Mouse (Mus musculus): ENCODE measurements around the gene Tomt.
A peak's percentile ranks its signal among the peaks of the same experiment; 100 is the strongest.
"Not testable (repeated sequence)": the region's sequence is repeated elsewhere in the genome, so short reads cannot be mapped to it uniquely, and the experiment has no call there.

The Tomt gene

GRCm38 (mm10) chr7:101906287-101906681 is at the start of gene Tomt:
Gene Tomt, minus strand, starts transcription at chr7:101906359.
- DNase-seq (ENCODE audit: low read depth) = no peak

GRCm38 (mm10) chr7:101955862-101956261 is 49.7 kb upstream of the Tomt start:
- DNase-seq (ENCODE audit: low read depth) = no peak

GRCm38 (mm10) chr7:101955276-101955675 is 49.1 kb upstream of the Tomt start:
- DNase-seq (ENCODE audit: low read depth) = no peak

GRCm38 (mm10) chr7:101954163-101954562 is 48.0 kb upstream of the Tomt start:
- DNase-seq (ENCODE audit: low read depth) = no peak

DNA sequence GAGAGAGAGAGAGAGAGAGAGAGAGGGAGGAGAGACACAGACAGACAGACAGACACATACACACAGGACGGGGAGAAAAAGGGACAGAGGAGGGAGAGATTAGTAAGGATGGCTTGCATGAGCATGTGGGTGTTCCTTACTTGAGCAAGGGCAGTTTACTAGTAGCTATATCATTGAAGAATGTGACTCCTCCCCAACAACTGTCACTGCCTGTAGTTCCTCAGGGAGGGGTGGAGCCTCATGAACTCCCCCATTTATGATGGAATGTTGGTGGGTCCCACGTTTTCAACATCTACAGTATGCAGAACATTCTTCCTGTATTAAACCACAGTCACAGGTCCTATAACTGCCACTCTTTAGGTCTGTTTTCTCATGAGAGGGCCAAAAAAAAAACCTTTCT is 45.9 kb upstream of the Tomt start:
- DNase-seq (ENCODE audit: low read depth) = no peak

GRCm38 (mm10) chr7:101951648-101952047 is 45.5 kb upstream of the Tomt start:
- no peak for DNase-seq (ENCODE audit: low read depth)

- DNase-seq (ENCODE audit: low read depth) = not testable (repeated sequence)
Measured at GRCm38 (mm10) chr7:101949008-101949407, 42.8 kb upstream of the Tomt start.

GRCm38 (mm10) chr7:101939758-101940157 is 33.6 kb upstream of the Tomt start:
- DNase-seq (ENCODE audit: low read depth) = no peak

DNA sequence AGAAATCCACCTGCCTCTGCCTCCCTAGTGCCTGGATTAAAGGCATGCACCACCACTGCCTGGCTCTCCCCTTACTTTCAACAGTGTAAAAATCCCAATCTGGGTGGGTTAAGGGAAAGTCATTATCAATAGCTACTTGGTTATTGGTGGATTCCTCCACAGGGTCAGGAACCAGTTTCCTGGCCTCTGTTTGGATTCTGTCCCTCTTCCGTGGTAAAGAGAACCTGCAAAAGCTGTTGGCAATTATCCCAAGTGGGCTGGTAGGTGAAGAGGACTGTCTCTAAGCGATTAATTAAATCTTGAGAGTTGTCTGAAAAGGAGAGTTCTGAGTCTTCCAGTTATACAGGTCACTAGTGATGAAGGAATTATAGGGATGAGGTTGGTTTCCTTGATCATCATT is 32.2 kb upstream of the Tomt start:
- no peak for DNase-seq (ENCODE audit: low read depth)

DNA sequence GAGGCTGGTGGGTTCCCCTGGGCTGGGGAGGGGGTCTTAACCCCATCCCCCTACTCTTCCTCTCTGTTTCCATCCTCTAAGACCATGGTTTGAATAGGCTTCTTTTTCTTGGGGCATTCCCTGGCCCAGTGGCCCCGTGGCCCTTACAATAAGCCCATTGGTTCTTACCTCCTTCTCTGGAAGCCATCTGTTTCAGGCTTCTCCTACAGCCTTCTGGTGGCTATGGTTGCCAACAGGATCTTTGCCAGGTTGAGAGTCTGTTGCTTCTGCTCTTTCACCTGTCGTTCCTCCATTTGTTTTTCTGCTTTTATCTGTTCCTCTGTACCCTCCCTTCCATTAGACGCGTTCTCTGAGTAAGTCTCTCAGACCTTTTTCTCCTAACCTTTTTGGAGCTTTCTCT is 31.4 kb upstream of the Tomt start:
- no peak for DNase-seq (ENCODE audit: low read depth)

- DNase-seq (ENCODE audit: low read depth) = no peak
Measured at GRCm38 (mm10) chr7:101936996-101937395, 30.8 kb upstream of the Tomt start.

DNA sequence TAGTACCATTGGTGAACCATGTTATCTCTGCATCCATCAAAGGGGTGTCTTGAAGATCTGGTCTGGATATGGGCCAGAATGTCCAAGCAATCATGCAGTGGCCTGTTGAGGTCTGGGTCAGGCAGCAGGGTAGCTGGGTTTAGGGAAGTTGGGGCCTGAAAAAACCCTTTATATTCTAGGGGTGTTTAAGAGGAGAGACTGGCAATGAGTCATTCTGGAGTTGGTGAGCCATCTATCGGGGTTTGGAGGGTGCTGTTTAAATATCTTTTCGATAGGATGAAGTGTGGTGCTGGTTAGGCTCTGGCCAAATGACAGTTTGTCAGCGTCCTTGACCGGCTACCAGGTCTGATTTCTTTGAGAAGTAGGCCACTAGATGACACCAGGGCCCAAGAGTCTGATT is 29.8 kb upstream of the Tomt start:
- DNase-seq (ENCODE audit: low read depth) = no peak

GRCm38 (mm10) chr7:101933751-101934240 is 27.6 kb upstream of the Tomt start, which contains the start of the genes Lrrc51 and Numa1:
Gene Lrrc51, minus strand, starts transcription at chr7:101933895.
Gene Numa1, plus strand, starts transcription at chr7:101934111.
- peak; percentile 94 for DNase-seq (ENCODE audit: low read depth)

- DNase-seq (ENCODE audit: low read depth) = no peak
Measured at GRCm38 (mm10) chr7:101933300-101933699, 27.1 kb upstream of the Tomt start.

DNA sequence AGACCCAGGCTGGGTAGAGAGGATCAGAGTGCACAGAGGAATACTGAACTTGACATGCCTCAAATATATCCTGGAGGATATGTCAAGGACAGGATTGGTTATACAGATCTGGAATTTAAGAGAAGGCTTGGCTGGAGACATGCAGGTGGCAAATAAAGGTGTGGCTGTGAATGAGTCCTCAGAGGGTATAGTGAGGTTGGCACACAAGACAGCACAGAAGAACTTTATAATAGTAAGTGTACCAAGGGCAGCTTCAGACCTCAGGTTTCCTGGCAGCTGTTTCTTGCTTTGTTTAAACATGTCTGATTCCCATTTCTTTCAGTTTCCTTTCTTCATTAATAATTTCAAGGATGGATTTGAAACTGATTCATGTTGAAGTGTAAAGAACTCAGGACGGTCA is 26.4 kb upstream of the Tomt start:
- no peak for DNase-seq (ENCODE audit: low read depth)

GRCm38 (mm10) chr7:101928093-101928492 is 21.9 kb upstream of the Tomt start:
- no peak for DNase-seq (ENCODE audit: low read depth)

DNA sequence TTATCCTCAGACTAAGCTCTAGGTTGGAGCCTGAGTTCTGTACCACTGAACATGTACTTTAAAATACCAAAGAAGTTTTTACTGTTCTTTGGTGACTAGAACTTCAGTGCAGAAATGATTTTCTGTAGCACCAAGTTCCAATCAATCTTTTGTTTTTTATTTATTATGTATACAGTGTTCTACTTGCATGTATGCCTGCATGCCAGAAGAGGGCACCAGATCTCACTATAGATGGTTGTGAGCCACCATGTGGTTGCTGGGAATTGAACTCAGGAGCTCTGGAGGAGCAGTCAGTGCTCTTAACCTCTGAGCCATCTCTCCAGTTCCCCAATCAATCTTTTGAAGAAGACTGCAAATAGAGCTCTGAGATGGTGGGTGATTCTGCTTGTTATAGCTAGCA is 19.7 kb upstream of the Tomt start:
- DNase-seq (ENCODE audit: low read depth) = not testable (repeated sequence)

GRCm38 (mm10) chr7:101918071-101918470 is 11.9 kb upstream of the Tomt start:
- peak; percentile 58 for DNase-seq (ENCODE audit: low read depth)

DNA sequence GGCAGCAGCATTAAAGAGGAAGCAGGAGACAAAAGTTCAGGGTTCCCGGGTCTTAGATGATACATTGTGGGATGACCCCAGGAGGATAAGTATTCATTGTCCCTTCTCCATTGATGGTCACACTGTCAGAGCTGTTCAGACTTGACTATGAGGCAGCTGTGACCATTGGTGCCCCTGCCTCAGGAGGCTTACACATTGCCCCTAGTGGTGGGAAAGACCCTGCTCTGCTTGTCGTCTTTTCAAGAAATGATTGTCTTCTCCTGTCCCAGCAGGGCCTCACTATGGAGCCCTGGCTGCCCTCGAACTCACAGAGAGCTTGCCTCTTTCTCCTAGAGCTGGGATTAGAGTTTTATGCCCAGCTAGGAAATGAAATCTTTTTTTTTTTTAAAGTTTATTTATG is 5.8 kb upstream of the Tomt start:
- no peak for DNase-seq (ENCODE audit: low read depth)

DNA sequence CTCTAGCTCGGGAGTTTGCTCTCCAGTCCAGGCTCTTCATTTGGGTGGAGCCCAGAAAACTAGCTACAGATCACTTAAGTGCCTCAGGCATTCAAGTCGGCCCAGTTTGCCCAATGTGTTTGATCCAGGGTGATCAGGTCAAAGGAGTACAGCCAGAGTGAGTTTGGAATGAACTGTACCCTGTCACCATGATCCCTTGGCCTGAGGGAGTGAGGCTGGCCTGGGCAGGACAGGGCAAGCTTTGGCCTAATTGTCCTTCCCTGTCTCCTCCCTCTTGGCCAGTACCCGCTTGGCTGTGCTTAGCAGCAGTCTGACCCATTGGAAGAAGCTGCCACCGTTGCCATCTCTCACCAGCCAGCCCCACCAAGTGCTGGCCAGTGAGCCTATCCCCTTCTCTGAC is 4.0 kb upstream of the Tomt start:
- DNase-seq (ENCODE audit: low read depth) = no peak

GRCm38 (mm10) chr7:101908367-101908766 is 2.2 kb upstream of the Tomt start:
- no peak for DNase-seq (ENCODE audit: low read depth)

DNA sequence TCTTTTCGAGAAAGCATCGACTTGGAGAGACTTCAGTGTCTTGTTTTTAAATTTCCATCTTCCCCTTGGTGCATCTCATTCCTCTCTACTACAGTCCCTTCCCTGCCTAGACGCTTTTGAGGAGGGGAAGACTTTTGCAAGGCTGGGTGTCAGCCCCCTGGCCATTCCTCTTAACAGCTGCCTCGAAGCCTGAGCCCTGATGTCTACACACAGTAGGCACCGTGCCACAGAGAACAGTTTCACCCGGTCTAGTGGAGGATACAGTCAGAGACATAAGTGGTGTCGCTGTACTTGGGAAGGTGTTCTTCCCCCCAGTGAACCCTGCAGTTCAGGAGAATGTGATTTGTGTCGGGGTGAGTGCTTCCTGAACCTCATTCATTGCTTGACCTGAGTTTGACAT is 537 bp upstream of the Tomt start:
- DNase-seq (ENCODE audit: low read depth) = no peak

DNA sequence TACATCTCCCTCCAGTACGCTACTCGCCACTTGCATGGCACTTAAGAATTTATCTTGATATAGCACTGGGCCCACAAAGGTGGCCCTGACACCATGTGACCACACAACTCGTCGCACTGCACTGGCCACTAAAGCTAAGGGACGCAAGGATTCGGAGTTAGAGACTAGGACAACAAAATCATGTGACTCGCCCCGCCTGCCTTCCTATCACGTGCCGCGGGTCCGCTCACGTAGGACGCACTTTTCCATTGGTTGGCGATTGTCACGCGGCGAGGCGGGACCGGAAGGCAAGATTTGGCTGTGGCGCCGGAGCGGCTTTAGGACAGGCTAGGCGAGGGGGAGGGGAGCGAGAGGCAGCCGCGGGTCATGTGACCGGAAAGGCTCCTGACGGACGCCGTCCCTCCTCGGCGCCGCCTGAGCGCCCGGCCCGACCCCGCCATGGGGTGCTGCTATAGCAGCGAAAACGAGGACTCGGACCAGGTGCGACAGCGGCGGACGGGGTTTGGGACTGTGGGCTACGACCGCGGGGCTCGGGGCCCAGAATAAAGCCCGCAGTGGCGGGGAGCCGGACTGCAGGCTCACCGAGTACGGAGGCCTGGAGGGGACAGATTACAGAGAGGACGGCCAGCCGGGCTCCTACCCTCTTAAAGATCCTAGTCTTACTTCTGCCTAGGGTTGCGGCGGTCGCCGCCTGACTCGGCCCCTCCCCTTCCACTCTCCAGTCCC is 435 bp downstream of the Tomt start, which contains the start of gene Lamtor1:
Gene Lamtor1, plus strand, starts transcription at position 344 of the 726 bp plus-strand sequence.
- DNase-seq (ENCODE audit: low read depth) = peak; percentile 97

DNA sequence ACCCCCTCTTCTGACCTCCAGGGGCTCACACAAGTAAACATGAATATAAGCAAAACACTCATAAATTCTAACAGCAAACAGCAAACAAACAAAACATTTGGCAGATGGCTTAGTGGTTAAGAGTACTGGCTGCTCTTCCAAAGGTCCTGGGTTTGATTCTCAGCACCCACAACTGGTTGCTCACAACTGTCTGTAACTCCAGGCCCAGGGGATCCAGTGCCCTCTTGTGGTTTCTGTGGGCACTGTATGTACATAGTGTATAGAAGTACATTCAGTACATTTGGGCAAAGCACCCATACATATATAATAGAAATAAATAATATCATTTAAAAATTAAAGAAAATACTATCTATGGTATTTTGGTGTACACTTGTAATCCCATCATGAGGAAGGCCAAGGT is 3.3 kb downstream of the Tomt start:
- no peak for DNase-seq (ENCODE audit: low read depth)
